Mouse (Mus musculus) liver, adult 2 months (tissue): ENCODE data around the gene Prdm5. TPM values are rescaled to one million over a fixed set of nuclear protein-coding genes. Genes with fewer than 3 reads are reported as not detected.

ENCODE experiments used
- DNase-seq: peaks from one replicate; pipeline ENCODE4 v3.0.0-alpha.2; 2011; ENCODE audit warnings: low read depth, low spot score; ENCODE audit errors: extremely low read depth
- H3K27ac ChIP-seq: fragments of 200-500 bp; replicated peaks from 2 replicates; pipeline ENCODE4 v1.5.1; 2012; ENCODE audit warnings: low read depth, mild to moderate bottlenecking, control low read depth, inconsistent platforms, low read length; ENCODE audit not compliant: insufficient read depth
- H3K27me3 ChIP-seq: fragments of 200-500 bp; 2 replicates; pipeline ENCODE4 v1.6.1; 2012; ENCODE audit warnings: mild to moderate bottlenecking, moderate library complexity, low read length, inconsistent platforms; ENCODE audit not compliant: control insufficient read depth, insufficient read depth
- H3K36me3 ChIP-seq: fragments of 200-500 bp; 2 replicates; pipeline ENCODE4 v1.6.1; 2012; ENCODE audit warnings: low read length, inconsistent platforms; ENCODE audit not compliant: control insufficient read depth, insufficient read depth
- H3K4me1 ChIP-seq: fragments of 200-500 bp; 2 replicates; pipeline ENCODE4 v1.6.1; 2011; ENCODE audit warnings: low read length; ENCODE audit not compliant: control insufficient read depth, insufficient read depth
- H3K4me3 ChIP-seq: fragments of 200-500 bp; 2 replicates; pipeline ENCODE4 v1.5.1; 2011; ENCODE audit warnings: low read depth, mild to moderate bottlenecking, control low read depth, low read length, moderate library complexity; ENCODE audit not compliant: insufficient read depth
- H3K79me2 ChIP-seq: fragments of 200-500 bp; 2 replicates; pipeline ENCODE4 v1.6.1; 2012; ENCODE audit warnings: inconsistent platforms, mild to moderate bottlenecking, low read length, moderate library complexity; ENCODE audit not compliant: control insufficient read depth, insufficient read depth
- H3K9ac ChIP-seq: fragments of 200-500 bp; 2 replicates; pipeline ENCODE4 v1.6.1; 2012; ENCODE audit warnings: low read depth, mild to moderate bottlenecking, control low read depth, inconsistent platforms, low read length
- CTCF ChIP-seq: fragments of 200-500 bp; IDR thresholded peaks from 2 replicates; pipeline ENCODE4 v1.5.1; 2011; ENCODE audit warnings: low read depth, low read length, control low read depth
- POLR2A ChIP-seq: fragments of 200-500 bp; IDR thresholded peaks from 2 replicates; pipeline ENCODE4 v1.6.1; 2011; ENCODE audit warnings: low read length, control low read depth; ENCODE audit not compliant: insufficient read depth; ENCODE audit errors: extremely low read depth
- WGBS: fragments of 180-500 bp; shearing (Covaris S2); methylation state at CpG from one replicate; pipeline ENCODE4 v1.1.7; 2018; 5-methylcytosine and 5-hydroxymethylcytosine counted together
- polyA plus RNA-seq: library from polyadenylated mRNA; depleted of rRNA; stranded (reverse); fragments of >200 nt; gene quantifications from 2 replicates; pipeline ENCODE4 v1.2.3, GENCODE M21; 2012
- total RNA-seq: library from RNA; depleted of rRNA; stranded (reverse); fragments of >200 nt; gene quantifications from 2 replicates; pipeline ENCODE4 v1.2.3, GENCODE M21; 2014

Prdm5 gene
- total and polyA plus RNA-seq, 2 experiments = 0.18 TPM; not detected in 1

- TF ChIP-seq POLR2A (no peak), CTCF (no peak)
- Histone ChIP-seq H3K27me3 (peaks cover 8% of the 10 kb centered on the region), H3K27ac (no peak overlapping the region), H3K4me3 (no peak overlapping the region), H3K36me3 (no peaks in the 10 kb centered on the region), H3K4me1 (no peaks in the 10 kb centered on the region), H3K79me2 (no peaks in the 10 kb centered on the region), H3K9ac (no peak overlapping the region)
- DNase-seq = no peak
- WGBS = 87% methylated on average over 4 of the region's 4 CpGs
Measured at GRCm38 (mm10) chr6:65779689-65780233, 973 bp downstream of the Prdm5 start.

- no peak for DNase-seq
- Histone ChIP-seq H3K36me3 (no peaks in the 10 kb centered on the region), H3K4me3 (no peak overlapping the region), H3K79me2 (no peaks in the 10 kb centered on the region), H3K4me1 (no peaks in the 10 kb centered on the region), H3K9ac (no peak overlapping the region), H3K27me3 (peaks cover 8% of the 10 kb centered on the region), H3K27ac (no peak overlapping the region)
- TF ChIP-seq POLR2A (no peak), CTCF (no peak)
- 90% methylated on average over 7 of the region's 7 CpGs for WGBS
Measured at GRCm38 (mm10) chr6:65781441-65781840, 2.7 kb downstream of the Prdm5 start.

GRCm38 (mm10) chr6:65783670-65784069, 4.9 kb downstream of the Prdm5 start:
- Histone ChIP-seq H3K27ac (no peak overlapping the region), H3K36me3 (no peaks in the 10 kb centered on the region), H3K9ac (no peak overlapping the region), H3K79me2 (no peaks in the 10 kb centered on the region), H3K27me3 (peaks cover 6% of the 10 kb centered on the region), H3K4me1 (no peaks in the 10 kb centered on the region), H3K4me3 (no peak overlapping the region)
- TF ChIP-seq CTCF = no peak
- no peak for TF ChIP-seq POLR2A
- no peak for DNase-seq
- 89% methylated on average over 1 of the region's 1 CpGs for WGBS

- Histone ChIP-seq H3K4me3 (no peak overlapping the region), H3K27me3 (no peaks in the 10 kb centered on the region), H3K4me1 (no peaks in the 10 kb centered on the region), H3K9ac (no peak overlapping the region), H3K27ac (no peak overlapping the region), H3K36me3 (no peaks in the 10 kb centered on the region), H3K79me2 (no peaks in the 10 kb centered on the region)
- whole genome bisulfite sequencing = 61% methylated on average over 2 of the region's 2 CpGs
- DNase-seq = no peak
- no peak for TF ChIP-seq CTCF
- no peak for TF ChIP-seq POLR2A
Measured at GRCm38 (mm10) chr6:65792923-65793322, 14.1 kb downstream of the Prdm5 start.

DNA sequence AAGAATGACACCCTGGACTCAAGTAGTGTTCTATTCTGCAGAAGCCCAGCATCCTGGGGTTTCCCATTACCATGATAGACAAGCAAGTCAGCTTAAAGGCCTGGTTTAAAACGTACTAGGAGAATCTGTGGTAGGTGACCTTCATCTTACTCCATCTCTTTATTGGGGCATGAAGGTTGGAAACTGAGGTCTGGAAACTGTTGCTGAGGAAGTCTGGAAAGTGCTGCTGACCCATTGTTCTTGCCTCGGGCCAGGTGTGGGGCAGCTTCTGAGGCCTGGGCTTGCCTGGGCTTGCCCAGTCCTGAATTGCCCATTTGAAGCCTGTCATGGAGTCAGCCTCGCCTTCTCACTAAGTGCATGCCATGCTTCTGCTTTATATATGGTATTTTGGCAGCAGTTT, 17.8 kb downstream of the Prdm5 start:
- 86% methylated on average over 3 of the region's 3 CpGs for WGBS
- H3K79me2 ChIP-seq = no peaks in the 10 kb centered on the region
- TF ChIP-seq POLR2A (no peak), CTCF (no peak)

GRCm38 (mm10) chr6:65797276-65797675, 18.5 kb downstream of the Prdm5 start:
- H3K4me3 ChIP-seq = no peak overlapping the region
- H3K4me1 ChIP-seq = no peaks in the 10 kb centered on the region
- no peaks in the 10 kb centered on the region for H3K79me2 ChIP-seq
- H3K36me3 ChIP-seq = no peaks in the 10 kb centered on the region
- TF ChIP-seq CTCF = no peak
- no peak for TF ChIP-seq POLR2A
- WGBS = 73% methylated on average over 2 of the region's 2 CpGs
- no peak for DNase-seq
- H3K27me3 ChIP-seq = no peaks in the 10 kb centered on the region
- H3K9ac ChIP-seq = no peak overlapping the region
- H3K27ac ChIP-seq = no peak overlapping the region

More for the DNA sequence above, 17.8 kb downstream of the Prdm5 start:
- H3K4me1 ChIP-seq = no peaks in the 10 kb centered on the region
- H3K9ac ChIP-seq = no peak overlapping the region
- H3K36me3 ChIP-seq = no peaks in the 10 kb centered on the region
- no peaks in the 10 kb centered on the region for H3K27me3 ChIP-seq
- no peak for DNase-seq
- H3K27ac ChIP-seq = no peak overlapping the region
- no peak overlapping the region for H3K4me3 ChIP-seq
